Comparison of ENCODE assay signal across 10 mouse cellular contexts in the genomic region with DNA sequence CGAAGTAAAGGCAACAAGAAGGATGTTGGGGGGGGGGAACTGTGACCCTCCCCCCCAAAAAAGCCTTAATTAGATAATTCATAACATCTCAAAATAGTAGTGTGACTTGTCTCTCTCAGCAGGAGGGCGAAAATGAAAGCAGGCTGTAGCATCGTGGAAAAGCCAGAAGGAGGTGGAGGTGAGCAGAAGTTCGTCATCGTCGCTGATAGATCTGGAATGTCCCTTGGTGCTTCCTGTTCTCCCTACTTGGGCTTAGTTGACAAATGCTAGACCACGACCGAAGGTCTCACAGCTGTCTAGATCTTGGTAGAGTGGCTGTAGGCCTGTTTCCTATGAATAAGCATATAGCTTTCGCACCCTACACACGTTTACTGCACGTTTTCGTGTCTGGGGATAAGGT. TPM values are rescaled to one million over a fixed set of nuclear protein-coding genes. Genes with fewer than 3 reads are reported as not detected.
DNase-seq lines count a peak whose midpoint lies in the region; ATAC-seq and TF ChIP-seq lines count a peak whose summit lies in the region.
"Had no signal": no experiment of that assay in that cellular context is flagged by ENCODE, and none has a peak within 500 bp of the region (broad histone marks: within the 10 kb centered on the region; RNA-seq: fewer than 3 reads in every experiment).

No protein-coding gene starts in this region.

- no peak overlapping the region for H3K9ac ChIP-seq in heart, postnatal 0 days (replicated peaks; ENCODE audit: low read depth, low read length)
- H3K9ac ChIP-seq in embryonic facial prominence, embryonic 15.5 days, result no peak overlapping the region

- no peak overlapping the region for H3K4me3 ChIP-seq in heart, postnatal 0 days (ENCODE audit: low read depth, low read length)
- H3K4me3 ChIP-seq in megakaryocyte, embryonic 14.5 days (replicated peaks), result peak overlapping the region; percentile 99
- H3K4me3 ChIP-seq in embryonic facial prominence, embryonic 15.5 days (replicated peaks), result 0 out of 2 replicates have a peak overlapping the region, but pooled peaks have one; percentile 99

- H3K4me1 ChIP-seq in heart, postnatal 0 days (ENCODE audit: control insufficient read depth, insufficient read depth), result peaks cover 15% of the 10 kb centered on the region
- peaks cover 57% of the 10 kb centered on the region for H3K4me1 ChIP-seq in megakaryocyte, embryonic 14.5 days
- H3K4me1 ChIP-seq in embryonic facial prominence, embryonic 15.5 days, result peaks cover 23% of the 10 kb centered on the region

- H3K27me3 ChIP-seq in heart, postnatal 0 days (ENCODE audit: control insufficient read depth, insufficient read depth, low read length), result no peaks in the 10 kb centered on the region
- H3K27me3 ChIP-seq in megakaryocyte, embryonic 14.5 days (replicated peaks), result no peaks in the 10 kb centered on the region
- no peaks in the 10 kb centered on the region for H3K27me3 ChIP-seq in embryonic facial prominence, embryonic 15.5 days
- no peaks in the 10 kb centered on the region for H3K27me3 ChIP-seq in splenic B cell, adult 2 months (ENCODE audit: control insufficient read depth, insufficient read depth, low read length, poor library complexity, severe bottlenecking)
- H3K27me3 ChIP-seq: neural tube, embryonic 12.5 days had no signal

- peaks cover 43% of the 10 kb centered on the region for H3K36me3 ChIP-seq in heart, postnatal 0 days (replicated peaks; ENCODE audit: control insufficient read depth, insufficient read depth, low read length)
- peaks cover 50% of the 10 kb centered on the region for H3K36me3 ChIP-seq in megakaryocyte, embryonic 14.5 days (replicated peaks; ENCODE audit: low read length)
- peaks cover 43% of the 10 kb centered on the region for H3K36me3 ChIP-seq in embryonic facial prominence, embryonic 15.5 days
- peaks cover 14% of the 10 kb centered on the region for H3K36me3 ChIP-seq in splenic B cell, adult 2 months (ENCODE audit: control insufficient read depth, insufficient read depth, low read length, poor library complexity, severe bottlenecking)

- H3K27ac ChIP-seq in heart, postnatal 0 days (ENCODE audit: low read depth), result no peak overlapping the region
- H3K27ac ChIP-seq in embryonic facial prominence, embryonic 15.5 days (replicated peaks), result no peak overlapping the region
- H3K27ac ChIP-seq: neural tube, embryonic 12.5 days had no signal

- H3K9me3 ChIP-seq in heart, postnatal 0 days (replicated peaks; ENCODE audit: control insufficient read depth, low read length), result no peaks in the 10 kb centered on the region
- no peaks in the 10 kb centered on the region for H3K9me3 ChIP-seq in megakaryocyte, embryonic 14.5 days
- no peaks in the 10 kb centered on the region for H3K9me3 ChIP-seq in embryonic facial prominence, embryonic 15.5 days (replicated peaks)
- H3K9me3 ChIP-seq: neural tube, embryonic 12.5 days had no signal

- no peak overlapping the region; the same call in 1 of the 2 replicates for H3K4me2 ChIP-seq in heart, postnatal 0 days (ENCODE audit: low read depth, low read length)
- H3K4me2 ChIP-seq in embryonic facial prominence, embryonic 15.5 days (replicated peaks), result 0 out of 2 replicates have a peak overlapping the region, but pooled peaks have one; percentile 3

- intact Hi-C loops in heart, postnatal 36 days (cut with DNase I), result no loop called here

- WGBS in heart, postnatal 0 days, result 59% methylated on average over 12 of the region's 12 CpGs
- 73% methylated on average over 12 of the region's 12 CpGs for WGBS in embryonic facial prominence, embryonic 15.5 days

- ATAC-seq in heart, postnatal 0 days (ENCODE audit: insufficient read depth, low read depth), result no peak
- ATAC-seq in megakaryocyte, adult 5-6 weeks (ENCODE audit: poor library complexity, severe bottlenecking), result no peak
- ATAC-seq in embryonic facial prominence, embryonic 15.5 days (ENCODE audit: insufficient number of reproducible peaks, low FRiP score, low TSS enrichment, low read depth), result no peak
- ATAC-seq in granulocyte monocyte progenitor cell, adult 5-6 weeks (replicated peaks; ENCODE audit: poor library complexity, severe bottlenecking), result no peak

- TF ChIP-seq CTCF in heart, postnatal 0 days (IDR thresholded peaks at IDR 0.05; ENCODE audit: low read depth), result no peak

- peak; percentile 38 for DNase-seq in heart, postnatal 0 days (ENCODE audit: low spot score)
- DNase-seq in heart, postnatal 36 days, result no peak
- DNase-seq in splenic B cell, adult 2 months (ENCODE audit: low read depth, low spot score), result peak; percentile 55
- no peak for DNase-seq in urinary bladder, postnatal 10 days (ENCODE audit: low spot score)
- DNase-seq: kidney, adult 8-10 months had no signal

- no peak for TF ChIP-seq EP300 in heart, postnatal 0 days (IDR thresholded peaks at IDR 0.05; ENCODE audit: low read depth)

RNA-seq across cellular contexts. Expression of a gene that starts 1.9 kb away (rescaled TPM):
- total RNA-seq in heart, postnatal 0 days (2014; rRNA removed; ENCODE audit: low replicate concordance), result 14.2 and 15.3 TPM in 2 replicates
- polyA plus RNA-seq in heart, postnatal 0 days (2015; fragmentation: Nextera tagmentation; extraction: Ambion mirVana), result 7.8 and 8.1 TPM in 2 replicates
- total RNA-seq in heart, postnatal 36 days (2021), result 10 to 100 TPM; 19.2 to 20.0 TPM
- 4.5 and 6.6 TPM in 2 replicates for polyA plus RNA-seq in megakaryocyte, embryonic 14.5 days (2012; ENCODE audit: insufficient read depth, low replicate concordance)
- total RNA-seq in megakaryocyte, adult 5-6 weeks (2015), result 12.9 and 13.8 TPM in 2 replicates
- total RNA-seq in megakaryocyte, adult 5-6 weeks (2017), result 14.6 and 16.7 TPM in 2 replicates
- polyA plus RNA-seq in embryonic facial prominence, embryonic 15.5 days (2015; fragmentation: Nextera tagmentation; extraction: Ambion mirVana), result 23.2 and 23.8 TPM in 2 replicates
- 7.0 and 7.8 TPM in 2 replicates for total RNA-seq in granulocyte monocyte progenitor cell, adult 5-6 weeks (2014; fragmentation: Nextera tagmentation)
- 9.4 and 9.6 TPM in 2 replicates for total RNA-seq in granulocyte monocyte progenitor cell, adult 5-6 weeks (2017)

Comparison
In these comparisons a context has a peak if more than half of its experiments do, and no peak if none do; other contexts are left out.
1. DNase-seq: peak in heart, postnatal 0 days (single experiment) and splenic B cell, adult 2 months (single experiment); none in heart, postnatal 36 days (0 of 2) and urinary bladder, postnatal 10 days (single experiment).